Mouse (Mus musculus) urinary bladder, postnatal 4 days (tissue): ENCODE data around the gene Kif16b.

Experiments used
- DNase-seq, 2 experiments: peaks; one replicate each; pipeline ENCODE4 v3.0.0; 2021 to 2022; ENCODE audit warnings: low spot score in 2 of 2

The Kif16b gene

DNA sequence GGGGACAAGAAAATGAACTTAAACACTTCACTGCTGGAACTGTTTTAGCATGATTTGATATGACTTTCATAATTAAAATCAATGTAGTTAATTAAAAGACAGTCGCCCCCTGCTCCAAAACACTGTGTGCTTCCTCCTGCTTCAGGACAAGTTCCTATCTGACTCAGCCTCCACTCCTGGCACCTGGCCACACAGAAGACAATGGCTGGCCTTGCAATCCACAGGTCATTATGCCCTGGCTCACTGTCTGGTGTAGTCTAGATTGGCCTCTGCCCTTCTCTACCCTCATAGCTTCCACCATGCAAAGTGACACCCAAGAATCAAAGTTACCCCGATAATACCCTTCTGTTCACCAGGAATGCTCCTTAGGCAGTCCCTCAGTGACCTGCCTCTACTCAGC is 26.8 kb downstream of the Kif16b start:
- DNase-seq = no peak

DNA sequence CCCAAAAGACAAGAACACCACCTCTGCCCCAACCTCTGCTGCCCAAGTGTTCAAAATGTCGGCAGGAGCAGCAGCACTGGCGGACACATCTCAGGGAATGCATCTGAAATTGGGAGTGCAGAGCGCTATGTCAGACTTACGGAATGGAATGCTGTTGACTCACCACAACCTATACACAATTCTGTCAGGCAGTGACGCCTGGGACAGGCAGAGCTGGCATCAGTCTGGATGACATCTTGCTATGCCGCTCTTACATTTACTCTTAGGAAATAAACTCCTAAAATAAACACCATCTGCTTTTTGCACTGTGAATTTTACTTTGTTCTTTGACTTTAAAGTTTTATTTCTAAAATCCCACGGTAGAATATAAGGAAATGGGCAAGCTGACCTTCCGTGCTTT is 31.3 kb downstream of the Kif16b start:
- no peak for DNase-seq

DNA sequence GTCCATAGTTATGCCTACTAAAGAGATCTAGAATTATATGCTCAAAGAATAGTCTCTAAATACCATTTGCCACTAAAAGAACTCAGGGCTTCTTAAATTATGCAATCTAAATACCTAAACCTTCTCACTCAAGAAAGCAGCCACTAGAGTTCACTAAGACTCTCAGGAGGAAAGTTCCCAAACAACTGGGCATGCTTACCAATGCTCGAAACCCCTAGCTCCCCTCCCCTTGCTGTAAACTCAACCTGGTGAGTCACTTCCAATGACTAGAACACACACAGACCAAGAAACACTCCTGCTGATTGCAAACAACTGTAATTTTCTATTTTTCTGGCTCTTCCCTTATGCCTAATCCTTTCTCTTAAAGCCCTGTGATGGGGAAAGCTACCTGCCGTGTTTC is 33.9 kb downstream of the Kif16b start:
- no peak for DNase-seq

DNA sequence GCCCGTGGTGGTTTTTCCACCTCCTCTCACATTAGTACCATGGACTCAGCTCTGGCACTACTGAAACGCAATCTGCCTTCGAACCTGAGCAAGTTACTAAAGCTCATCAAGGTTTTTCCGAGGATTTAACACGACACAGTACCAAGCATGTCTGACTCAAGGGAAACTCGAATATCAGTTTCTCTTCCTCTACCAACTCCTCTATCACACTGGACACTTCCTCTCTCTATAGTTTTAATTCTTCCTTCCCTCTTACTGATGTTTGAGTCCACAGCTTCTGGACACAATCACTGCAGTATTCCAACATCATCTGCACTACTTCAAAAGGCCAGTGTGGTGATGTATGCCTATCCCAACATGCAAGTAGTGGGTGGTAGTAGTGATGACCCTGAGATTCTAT is 40.3 kb downstream of the Kif16b start:
- no peak for DNase-seq

DNA sequence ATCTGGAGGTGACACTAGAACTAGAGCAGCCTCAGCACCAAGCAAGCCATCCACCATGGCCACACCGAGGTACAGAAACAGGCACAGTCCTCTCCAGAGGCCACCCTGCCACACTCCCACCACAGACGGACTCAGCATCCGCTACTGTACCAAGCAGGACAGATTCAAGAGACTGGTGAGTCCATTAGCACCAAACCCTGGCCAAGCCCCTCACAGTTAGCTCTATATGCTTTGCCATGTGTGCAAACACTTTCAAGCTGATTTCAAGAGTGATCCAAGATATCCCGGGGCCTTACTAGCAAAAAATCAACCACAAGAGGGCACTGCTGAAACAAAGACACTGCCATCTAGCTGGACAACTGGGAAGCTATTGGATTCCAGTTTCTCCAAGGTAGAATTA is 41.9 kb downstream of the Kif16b start:
- no peak for DNase-seq

DNA sequence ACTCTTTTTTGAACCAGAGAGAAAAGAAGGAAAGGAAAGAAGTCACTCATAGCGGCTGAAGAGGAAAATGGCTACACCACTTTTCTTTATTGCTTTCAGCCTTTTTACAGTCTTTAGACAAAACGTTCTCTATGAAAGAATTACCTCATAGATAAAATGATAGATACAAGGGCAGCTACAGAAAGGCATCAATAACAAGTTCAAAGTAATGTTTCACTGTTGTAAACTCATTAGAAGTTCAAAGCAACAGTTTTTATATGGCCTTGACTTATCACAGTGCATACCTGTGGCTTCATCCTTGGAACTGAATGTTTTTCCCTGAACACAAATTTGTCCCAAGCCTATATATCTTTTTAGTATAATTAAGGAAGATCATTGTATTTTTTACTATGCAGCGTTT is 62.6 kb downstream of the Kif16b start:
- DNase-seq = no peak

DNA sequence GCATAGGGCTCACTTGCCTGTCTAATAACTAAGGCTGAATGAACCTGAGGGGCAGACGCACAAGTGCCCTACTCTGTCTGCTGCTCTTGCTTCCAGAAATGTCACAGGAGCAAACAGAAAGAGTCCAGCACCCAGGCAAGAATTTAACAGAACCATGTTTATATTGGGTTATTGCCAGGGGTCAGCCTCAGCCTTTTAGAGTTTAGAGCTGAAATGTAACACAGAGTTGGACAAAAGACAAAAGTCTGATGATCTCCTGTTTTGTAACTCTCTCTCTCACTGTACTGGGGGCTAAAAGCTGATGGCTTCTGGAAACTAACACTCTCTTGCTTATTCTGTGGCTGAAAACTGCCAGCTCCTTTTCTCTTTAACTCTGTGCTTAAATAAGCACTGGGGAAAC is 63.2 kb downstream of the Kif16b start:
- DNase-seq = no peak

DNA sequence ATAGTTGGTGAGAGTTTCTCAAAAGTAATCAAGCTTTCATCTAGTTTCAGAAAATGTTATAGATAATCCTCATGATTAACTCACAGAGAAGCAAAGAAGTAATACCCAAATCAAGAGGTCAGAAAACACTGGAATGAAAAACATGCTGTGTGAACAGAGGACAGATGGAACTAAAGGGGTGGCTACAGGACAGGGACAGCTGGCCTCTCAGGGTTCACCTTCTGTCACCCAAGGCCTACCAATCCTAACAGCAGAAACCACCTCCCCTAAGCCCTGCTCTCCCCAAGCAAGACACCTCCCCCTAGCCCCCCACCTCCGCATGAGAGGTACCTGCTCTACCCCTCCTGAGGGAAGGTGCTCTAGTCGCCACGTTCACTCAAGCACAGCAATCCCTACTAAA is 66.6 kb downstream of the Kif16b start:
- no peak for DNase-seq

DNA sequence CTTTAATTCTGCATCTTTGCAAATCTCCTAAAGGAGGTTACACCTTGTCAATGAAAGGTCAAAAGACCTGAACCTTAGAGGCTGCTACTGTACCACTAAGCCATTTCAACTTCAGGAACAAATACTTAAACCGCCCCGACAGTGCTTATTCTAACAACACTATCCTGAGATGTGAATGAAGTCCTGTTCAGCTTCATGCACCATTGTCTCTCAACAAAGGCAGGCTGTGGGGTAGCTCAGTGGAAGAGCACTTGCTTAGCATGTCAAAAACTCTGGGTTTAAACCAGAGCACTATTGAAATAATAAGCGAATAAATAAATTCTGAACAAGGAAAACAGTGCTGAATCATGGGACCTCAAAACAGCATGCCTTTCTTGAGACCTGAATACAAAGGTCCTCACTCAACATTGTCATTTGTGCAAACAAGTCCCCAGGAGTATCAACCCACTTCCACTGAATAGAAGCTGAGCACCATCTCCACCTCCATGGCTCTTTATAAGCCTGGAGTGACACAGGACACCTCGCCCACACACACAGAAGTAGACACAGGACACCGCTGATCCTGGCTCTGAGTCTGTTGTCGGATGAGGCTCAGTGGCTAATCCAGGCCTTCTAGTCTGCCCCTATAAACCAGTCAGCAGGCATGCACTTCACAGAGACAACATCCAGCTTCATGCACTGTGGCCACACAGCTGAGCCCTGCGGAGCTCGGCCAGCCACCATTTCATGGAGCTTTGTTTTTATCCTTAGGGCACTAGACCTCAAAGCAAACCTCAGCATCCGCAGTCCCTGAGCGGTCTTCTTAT is 68.5 kb downstream of the Kif16b start:
- DNase-seq = no peak

DNA sequence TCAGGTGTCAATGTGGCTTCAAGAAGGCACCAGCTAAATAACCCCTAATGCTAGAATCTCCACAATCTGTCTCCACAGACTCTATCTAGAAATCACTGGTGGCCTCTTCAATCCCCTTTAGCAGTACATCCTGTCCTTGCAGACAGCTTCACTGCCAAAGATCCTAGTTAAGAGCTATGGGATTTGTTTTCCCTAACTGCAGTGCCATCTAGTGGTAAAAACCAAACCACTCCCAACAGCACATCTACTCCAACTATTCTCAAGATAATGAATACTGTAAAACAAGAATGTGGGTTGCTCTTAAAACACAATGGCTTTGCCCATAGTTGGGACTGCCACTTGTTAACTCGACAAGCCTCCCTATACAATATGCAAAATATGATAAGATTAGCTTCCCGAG is 88.3 kb downstream of the Kif16b start:
- DNase-seq = no peak

DNA sequence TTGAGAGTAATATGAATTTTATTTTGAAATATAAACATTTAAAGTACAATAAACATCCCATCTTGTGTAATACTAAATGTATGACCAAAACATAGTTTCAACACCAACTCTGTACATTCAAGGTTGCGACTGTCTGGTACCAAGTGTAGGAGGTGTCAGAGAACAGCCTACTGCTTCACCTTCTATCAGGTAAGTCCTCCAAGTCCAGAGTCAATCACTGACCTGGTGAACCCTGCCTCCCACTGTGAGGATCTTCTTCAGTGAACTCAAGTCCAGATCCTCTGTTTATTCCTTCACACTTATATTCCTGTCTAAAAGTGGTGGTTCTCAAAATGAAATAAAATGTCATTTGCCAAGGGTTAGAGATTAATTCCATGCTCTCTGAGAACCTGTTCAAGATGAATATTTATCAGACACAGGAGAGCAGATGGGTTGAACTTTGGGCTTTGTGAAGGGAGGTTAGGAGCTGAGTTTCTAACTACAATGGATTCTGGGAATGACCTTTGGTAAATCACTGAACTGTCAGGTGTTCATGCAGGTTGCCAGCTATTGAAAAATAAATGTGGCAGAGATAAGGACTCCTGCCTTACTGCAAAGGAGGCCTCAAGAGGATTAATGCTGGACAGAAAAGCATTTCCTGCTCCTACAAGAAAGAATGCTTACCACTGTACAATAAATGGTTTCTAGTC is 97.4 kb downstream of the Kif16b start:
- no peak for DNase-seq

DNA sequence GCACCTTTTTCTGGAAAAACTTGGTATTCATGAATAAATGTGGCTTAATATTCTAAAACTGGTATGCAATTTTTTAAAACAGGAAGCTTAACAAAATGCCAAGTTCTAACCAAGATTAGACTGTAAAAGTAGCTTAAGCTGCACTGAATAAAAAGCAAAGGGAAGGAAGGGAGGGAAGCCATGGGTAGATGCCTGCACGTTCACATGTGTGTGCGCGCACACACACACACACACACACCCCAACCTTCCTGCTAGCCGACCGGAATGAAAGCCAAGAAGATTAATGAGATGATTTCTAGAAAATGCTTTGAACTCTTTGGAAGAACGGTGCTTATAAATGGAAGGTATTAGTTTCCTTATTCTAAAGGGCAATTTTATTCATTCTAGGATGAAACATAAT is 104.0 kb downstream of the Kif16b start:
- DNase-seq = no peak

DNA sequence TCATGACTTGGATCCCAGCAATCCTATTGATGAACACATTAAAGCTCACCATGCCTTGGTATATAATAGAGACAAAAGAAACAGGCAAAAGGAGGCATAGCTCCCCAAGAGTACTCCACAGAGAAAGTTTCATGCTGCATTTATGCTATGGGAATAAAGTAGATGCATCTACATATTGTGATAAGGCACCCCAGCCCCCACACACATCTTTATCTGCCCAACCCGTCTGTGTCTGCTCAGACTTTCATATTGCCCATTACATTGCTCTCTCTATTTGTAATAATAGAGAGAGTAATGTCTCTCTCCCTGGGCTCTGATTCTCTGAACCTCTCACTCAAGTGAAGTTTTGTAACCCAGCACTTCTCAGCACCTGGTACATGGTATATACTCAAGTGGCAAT is 126.0 kb downstream of the Kif16b start:
- DNase-seq = no peak

DNA sequence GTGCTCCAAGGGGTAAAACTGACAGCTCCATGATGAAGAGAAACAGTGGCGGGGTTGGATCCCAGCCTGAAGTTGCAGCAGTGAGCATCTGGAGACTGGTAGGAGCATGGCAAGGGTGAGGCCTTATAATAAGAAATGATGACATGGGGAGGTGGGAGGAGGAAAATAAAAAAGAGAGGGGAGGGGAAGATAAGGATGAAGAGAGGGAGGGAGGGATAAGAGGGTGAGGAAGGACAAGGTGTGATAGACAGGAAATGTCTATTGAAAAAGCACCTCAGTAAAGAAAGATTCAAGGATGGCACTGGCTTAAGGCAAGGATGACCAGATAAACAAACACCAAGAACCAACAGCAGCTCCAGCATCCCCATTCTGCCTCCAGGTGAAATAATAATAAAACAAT is 126.6 kb downstream of the Kif16b start:
- no peak for DNase-seq

DNA sequence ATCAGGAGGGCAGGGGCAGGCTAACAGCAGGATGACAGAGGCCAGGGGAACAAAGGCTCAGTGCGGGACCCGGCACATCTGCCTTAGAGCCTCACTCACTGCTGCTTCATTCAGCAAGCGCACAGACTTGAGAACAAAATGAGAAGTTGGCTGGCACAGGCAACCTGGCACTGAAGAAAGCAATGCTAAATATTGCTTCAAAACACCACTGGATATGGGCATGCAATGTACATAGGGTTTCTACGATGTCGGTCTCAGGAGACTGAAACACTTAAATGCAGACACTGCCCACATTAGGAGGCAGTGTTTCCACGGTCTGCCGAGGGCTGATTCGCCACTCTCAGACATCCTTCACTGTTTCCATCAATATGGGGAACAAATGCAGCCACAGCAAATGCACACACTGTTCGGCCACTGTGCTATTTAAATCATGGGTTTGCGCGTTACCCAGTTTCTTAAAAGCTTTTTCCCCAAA is 131.6 kb downstream of the Kif16b start:
- no peak for DNase-seq

DNA sequence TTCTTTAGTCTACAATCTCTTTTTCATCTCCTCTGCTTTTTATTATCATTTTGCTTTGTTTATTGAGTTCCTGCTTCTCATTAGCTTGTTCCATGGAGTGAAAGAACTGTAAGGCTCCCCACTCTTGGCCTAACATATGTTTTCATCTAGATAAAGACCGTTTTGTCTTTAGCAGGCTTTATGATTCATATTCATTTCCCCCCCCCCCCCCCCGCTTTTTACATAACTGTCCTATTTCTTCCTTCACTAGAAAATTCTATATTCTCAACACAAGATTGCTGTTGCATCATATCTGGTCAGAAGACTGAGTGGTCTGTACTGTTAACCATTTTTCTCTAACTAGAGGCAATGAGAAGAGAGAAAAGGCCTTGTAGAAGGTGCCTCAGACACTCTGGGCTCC is 137.1 kb downstream of the Kif16b start:
- no peak for DNase-seq

DNA sequence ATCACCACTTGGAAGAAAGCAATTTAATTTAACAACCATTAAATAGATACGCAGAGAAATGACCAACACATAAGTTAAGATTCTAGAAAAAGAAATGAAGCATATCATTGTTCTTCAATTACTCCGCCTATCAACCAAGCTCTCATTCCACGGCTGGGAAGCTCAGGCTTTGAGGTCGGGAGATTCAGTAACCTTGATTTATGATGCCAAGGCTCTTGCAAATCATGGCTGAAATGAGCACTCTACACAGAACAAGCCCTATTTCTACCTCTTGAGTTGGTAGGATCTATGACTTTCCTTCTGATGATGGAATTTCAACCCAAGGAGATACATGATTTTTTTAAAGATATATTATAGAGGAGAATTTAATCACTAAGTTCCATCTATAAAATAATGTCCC is 140.5 kb downstream of the Kif16b start:
- DNase-seq = no peak

DNA sequence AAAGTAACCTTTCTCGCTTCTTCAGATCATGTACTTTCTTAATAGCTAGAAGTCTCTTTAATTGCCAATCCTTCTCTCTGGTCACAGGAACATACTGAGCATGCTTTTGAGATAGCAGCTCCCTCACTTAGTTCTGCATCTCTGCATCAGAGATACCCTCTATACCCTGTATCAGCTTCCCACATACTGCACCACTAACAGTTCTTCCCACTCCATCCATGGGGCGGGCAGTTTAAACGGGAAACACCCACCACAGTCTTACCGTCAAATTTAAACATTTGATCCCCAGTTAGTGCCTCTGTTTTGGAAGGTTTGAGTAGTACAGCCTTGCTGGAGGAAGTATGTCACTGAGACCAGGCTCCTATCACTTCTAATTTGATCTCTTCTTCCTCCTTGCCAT is 142.1 kb downstream of the Kif16b start:
- DNase-seq = no peak

DNA sequence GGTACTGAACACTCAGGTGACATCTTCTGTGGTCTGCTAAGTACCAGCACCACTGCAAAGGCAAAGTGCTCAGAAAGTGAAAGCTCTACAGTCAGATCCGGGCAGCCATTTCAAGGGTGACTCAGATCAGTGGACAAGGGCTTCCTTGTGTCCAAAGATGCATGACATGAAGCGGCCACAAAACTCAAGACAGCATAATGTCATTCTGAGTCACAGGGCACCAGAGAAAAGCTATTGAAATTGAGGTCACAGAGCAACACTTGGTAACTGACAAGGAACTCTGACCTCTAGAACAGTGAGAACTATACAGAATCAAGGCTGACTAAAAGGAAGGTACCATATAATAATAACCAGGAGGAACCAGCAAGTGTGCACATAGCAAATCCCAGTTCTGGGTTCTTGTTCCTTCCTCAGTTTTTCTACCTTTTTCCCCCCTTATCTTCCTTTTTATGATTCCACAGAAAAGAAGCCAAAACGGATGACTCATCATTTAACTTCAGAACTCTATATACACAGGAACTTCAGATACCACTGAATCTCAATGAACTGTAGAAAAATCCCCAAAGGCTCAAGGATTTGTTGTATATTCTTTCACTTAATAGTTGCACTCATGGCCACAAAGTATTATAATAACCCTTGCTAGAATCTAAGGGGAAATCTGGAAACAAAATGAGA is 143.1 kb downstream of the Kif16b start:
- DNase-seq = no peak

DNA sequence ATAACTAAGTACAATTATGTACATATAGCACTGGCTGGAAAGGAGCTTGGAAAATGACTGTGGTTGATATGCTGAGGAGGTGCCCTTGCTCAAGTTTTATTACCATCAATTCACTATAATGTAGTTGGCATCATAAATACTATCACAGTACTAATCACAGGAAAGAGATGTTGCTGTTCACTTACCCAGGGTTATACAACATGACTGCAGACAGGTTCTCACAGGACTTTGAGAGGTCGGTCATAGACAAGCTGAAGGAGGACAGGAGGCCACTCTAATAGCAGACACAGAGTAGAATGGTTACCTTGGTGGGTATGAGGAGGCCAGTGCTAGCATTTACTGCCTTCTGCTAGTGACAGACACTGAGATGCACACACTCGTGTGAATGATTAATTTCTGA is 162.0 kb downstream of the Kif16b start:
- DNase-seq = no peak

DNA sequence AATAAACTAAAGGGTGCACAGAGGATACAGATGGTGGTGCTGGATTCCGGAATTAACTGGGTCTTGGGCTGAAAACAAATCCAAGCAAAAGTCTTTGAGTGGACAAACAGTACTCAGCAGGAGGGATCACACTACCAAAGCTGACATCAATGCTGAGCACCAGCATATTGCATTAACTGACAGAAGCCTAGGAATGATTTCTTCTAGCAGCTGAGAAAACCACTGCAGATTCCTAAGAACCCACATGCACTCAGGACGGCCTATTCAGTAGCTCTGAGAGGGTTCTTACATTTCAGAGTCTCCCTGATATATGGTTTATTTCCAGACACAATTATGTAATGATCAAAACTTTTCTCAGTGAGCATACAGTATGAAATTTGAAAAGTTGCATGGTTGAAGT is 162.8 kb downstream of the Kif16b start:
- DNase-seq = no peak

DNA sequence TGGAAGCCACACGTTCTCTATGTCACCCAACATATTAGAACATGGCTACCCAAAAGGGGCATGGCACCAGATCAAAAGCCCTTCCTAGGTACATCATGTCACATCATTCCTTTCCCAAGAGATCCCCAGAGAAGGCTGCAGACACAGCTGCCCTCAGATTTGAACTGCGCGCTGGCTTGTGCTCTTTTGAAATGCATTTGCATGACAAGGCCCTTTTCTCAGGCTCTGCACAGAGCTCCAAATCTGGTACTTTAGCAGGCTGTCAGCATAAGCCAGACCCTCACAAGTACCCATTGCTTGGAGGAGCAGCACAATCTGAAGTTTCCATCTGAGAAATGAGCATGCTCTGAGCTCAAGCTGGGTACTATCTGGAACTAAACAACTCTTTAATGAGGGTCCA is 165.6 kb downstream of the Kif16b start:
- DNase-seq = no peak

DNA sequence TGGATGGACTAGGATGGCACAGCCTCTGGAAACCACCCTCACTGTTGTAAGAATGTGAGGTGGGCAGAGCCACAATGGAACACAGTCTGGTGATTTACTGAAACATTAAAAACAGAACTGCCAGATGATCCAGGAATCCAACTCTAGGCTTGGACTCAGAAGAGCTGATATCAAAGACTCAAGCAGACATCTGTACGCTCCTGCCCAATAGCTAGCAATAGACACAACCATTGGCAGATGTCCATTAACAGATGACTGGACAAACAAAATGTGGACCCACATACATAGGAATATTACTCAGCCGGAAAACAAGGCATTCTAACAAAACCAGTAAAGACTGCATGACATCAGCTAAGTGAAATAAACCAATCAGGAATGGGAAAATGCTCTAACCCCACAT is 167.3 kb downstream of the Kif16b start:
- no peak for DNase-seq
